Mouse (Mus musculus) left cerebral cortex, adult 11 months (tissue): ENCODE measurements at regions not wholly inside any gene's neighbourhood (a gene's known extent, or its start where the extent isn't known, plus 50 kb on each side); places are given as distances from the start of the nearest gene placed in this dataset.

ENCODE experiments used
- DNase-seq: peaks from one replicate; pipeline ENCODE4 v3.0.0; 2022; ENCODE audit warnings: low spot score

DNA sequence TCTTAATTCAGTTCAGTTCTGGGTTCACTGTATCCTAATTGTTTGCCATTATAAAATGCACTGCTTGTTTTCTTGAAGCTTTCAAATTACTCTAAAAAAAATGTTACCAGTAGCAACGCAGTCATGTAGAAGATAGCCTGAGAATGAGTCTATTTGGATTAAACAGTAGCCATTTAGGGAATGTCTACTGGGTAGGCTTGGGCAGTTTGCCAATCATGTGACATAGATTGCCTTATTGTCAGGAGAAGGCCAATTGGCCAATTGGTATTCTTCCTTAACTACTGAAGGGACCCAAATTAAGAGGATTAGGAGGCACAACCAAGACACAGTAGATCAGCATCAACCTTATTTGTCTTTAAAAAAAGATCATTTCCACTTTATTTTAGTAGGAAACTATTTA lies 379.7 kb downstream of the Samd5 start:
- DNase-seq, result no peak

GRCm38 (mm10) chr10:9294620-9295019 lies 380.4 kb downstream of the Samd5 start:
- no peak for DNase-seq

GRCm38 (mm10) chr10:9291456-9292146 lies 383.4 kb downstream of the Samd5 start:
- DNase-seq, result peak; percentile 5

GRCm38 (mm10) chr10:9272940-9273339 lies 387.1 kb upstream of the Sash1 start:
- no peak for DNase-seq

- no peak for DNase-seq
These were observed 386.4 kb upstream of the Sash1 start for GRCm38 (mm10) chr10:9272243-9272642.

- DNase-seq, result no peak
These were observed 379.7 kb upstream of the Sash1 start for GRCm38 (mm10) chr10:9265528-9265927.

GRCm38 (mm10) chr10:9264309-9265000 lies 378.6 kb upstream of the Sash1 start:
- no peak for DNase-seq

GRCm38 (mm10) chr10:9258705-9259104 lies 372.8 kb upstream of the Sash1 start:
- DNase-seq, result no peak

GRCm38 (mm10) chr10:9252941-9253217 lies 367.0 kb upstream of the Sash1 start:
- DNase-seq, result no peak

DNA sequence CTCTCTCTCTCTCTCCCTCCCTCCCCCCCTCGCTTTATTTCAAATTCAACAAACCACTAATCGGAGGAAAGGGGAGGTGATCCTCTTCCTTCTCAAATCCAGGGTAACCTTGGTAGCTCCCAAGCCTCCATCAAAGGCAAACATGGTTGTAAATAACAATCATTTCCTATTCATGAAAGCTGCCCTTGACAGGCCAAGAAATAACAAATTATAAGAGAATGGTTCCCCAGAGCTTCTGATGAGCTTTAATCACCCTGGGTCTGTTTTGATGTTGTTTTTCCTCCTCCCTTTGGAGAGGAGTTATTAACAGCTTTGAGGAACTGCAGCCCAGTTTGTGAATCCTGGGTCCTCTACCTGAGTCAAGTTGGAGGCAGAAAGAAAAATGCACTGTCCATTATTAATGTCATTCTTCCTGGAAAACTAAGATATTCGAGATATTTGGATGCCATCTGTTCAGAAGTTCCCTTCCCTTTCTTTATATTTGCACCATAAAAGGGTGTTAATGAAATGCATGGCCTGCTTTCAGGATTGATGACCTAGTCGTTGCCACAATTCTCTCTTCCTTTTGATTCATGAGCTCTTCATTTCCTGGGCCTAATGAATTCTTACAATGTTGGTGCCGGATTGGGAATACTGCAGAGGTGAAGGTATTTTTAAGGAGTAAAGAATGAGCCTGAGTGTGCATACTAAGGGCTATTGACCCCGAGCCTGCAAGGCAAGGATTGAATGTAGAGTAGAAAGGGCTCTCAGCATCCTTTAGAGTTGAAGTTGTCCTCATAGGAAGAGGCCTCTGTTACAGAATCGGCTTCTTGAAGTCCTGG lies 366.5 kb upstream of the Sash1 start:
- DNase-seq, result no peak

GRCm38 (mm10) chr10:9243281-9243618 lies 357.4 kb upstream of the Sash1 start:
- no peak for DNase-seq

DNA sequence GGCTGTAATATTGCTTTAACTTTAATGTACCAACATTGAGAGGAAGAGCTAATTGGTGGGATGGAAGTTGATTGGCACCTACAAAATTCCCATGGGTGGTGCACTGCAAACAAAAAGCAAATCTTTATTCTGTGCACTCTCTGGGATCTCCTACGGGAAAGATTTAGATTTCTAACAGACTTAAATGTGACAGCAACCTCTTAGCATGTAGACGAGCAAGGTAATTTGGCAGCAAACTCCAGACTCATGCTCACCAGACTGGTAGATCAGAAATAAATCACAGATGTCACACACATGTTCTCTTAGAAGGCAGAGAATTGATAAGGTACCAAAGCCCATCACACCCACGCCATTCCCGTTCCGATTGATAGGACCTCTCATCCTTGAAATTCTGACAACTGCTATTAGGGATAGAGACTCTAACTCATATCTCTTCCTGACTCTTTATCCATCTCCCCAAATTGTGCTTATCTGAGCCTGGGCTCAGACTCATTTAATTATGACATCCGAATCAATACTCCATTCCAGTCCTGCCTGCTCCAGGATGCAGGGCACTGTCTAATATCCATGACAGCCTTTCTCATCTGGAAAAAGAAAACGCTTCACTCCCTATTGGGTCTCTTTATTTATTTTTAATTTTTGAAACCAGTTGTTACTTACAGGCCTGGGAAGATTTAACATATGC lies 356.9 kb upstream of the Sash1 start:
- no peak for DNase-seq

DNA sequence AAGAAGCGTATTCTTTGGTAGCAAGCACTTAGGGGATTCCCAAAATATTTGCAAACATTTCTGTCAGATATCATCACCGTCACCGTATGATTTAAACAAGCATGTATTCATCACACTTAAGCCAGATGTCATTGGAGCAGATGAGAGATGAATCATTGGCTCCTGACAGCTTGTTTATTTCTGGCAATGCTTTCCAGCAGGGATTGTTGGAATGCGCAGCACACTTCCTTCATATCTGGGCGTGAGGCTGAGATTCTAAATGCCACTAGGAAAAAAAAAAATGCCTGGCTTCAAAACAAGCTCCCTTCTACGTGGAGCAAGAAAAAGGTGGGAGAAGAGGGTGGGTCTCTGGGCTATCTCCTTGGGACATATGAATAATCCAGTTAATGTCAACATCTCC lies 354.1 kb upstream of the Sash1 start:
- peak; percentile 13 for DNase-seq

- DNase-seq, result no peak
These were observed 345.9 kb upstream of the Sash1 start for GRCm38 (mm10) chr10:9231751-9232150.

DNA sequence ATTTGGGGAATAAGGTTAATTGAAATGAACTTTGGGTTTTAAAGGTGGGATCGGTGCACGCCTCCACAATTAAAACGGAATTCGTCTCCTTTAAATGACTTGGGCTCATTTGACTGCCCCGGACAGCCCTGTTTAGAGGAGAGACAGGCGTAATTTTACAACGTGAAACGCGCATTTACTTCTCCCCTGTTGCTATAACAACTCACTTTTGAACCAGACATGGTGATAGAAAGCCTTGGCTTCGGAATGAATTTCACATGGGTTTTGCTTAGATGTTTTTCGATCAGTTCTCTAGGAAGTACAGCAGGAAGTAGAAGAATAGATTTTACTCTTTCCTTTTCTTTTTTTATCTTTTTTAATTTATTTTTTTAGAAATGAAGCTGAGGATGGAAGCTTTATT lies 343.2 kb upstream of the Sash1 start:
- DNase-seq, result no peak

- no peak for DNase-seq
These were observed 341.5 kb upstream of the Sash1 start for GRCm38 (mm10) chr10:9227361-9227760.

DNA sequence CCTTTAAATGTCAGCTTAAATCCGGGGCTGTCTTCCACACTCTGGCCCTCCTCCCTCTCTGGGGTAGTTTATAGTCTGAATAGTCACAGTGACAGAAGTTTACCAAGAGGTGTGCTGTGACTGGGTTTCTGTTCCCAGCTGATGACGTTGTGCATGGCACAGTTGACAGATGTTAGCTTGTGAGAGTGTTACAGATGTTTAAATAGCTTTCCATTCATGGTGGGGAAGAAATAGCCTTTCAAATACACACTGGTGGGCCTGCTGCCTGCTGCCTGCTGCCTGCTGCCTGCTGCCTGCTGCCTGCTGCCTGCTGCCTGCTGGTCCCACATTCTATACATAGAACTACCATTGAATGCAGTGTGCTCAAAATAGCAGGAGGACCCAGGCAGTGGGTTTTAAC lies 324.8 kb upstream of the Sash1 start:
- no peak for DNase-seq

DNA sequence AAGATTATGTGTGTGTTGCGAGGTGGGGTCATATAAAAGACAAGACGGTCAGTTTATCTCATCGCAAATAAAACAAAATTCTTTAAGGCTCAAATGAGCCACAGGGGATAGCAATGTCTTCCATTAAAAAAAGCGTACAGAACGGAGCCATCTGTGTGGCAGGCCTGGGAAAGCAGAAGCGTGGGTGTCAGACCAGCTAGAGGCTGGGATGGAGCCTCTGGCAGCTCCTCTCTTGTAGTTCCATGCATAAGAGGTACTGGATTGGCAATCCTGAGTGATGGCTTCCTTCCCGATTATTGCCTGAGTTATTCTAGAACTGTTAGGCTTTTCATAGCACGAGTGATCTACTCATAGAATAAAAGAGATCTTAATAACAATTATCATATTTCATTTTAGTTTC lies 318.2 kb upstream of the Sash1 start:
- peak; percentile 23 for DNase-seq

- DNase-seq, result no peak
These were observed 317.5 kb upstream of the Sash1 start for GRCm38 (mm10) chr10:9203323-9203722.

- DNase-seq, result no peak
These were observed 317.1 kb upstream of the Sash1 start for GRCm38 (mm10) chr10:9202922-9203321.

DNA sequence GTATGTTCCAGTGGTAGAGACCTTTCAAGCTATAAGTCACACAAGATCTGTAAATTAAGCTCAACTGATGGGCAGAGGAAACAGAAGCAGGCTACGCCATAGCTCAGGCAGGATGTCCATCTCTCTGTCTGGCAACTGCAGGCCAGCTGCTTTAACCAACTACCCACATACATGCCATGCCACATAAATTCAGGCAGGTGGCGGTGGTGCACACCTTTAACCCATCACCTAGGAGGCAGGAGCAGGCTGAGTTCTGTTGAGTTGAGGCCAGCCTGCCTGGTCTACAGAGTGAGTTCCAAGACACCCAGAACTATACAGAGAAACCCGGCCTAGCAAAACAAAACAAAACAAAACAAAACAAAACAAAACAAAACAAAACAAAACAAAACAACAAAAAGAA lies 289.1 kb upstream of the Sash1 start:
- DNase-seq, result no peak

GRCm38 (mm10) chr10:9173509-9173908 lies 287.6 kb upstream of the Sash1 start:
- no peak for DNase-seq

- no peak for DNase-seq
These were observed 282.9 kb upstream of the Sash1 start for GRCm38 (mm10) chr10:9168725-9169124.
